Mouse (Mus musculus): ENCODE data around the gene Spata46.

- TF ChIP-seq POLR2A (IDR thresholded peaks at IDR 0.05; ENCODE audit: extremely low read depth, insufficient read depth, low read length) (no peak), CTCF (IDR thresholded peaks at IDR 0.05; ENCODE audit: extremely low read depth, insufficient read depth, low read length) (no peak)
Observed at GRCm38 (mm10) chr1:170311431-170311830, 2.8 kb downstream of the Spata46 start.

All from cortical plate, adult 2 months (tissue).